Mouse (Mus musculus): Measurements from ENCODE around the gene Hoxc10.

The Hoxc10 gene

DNA sequence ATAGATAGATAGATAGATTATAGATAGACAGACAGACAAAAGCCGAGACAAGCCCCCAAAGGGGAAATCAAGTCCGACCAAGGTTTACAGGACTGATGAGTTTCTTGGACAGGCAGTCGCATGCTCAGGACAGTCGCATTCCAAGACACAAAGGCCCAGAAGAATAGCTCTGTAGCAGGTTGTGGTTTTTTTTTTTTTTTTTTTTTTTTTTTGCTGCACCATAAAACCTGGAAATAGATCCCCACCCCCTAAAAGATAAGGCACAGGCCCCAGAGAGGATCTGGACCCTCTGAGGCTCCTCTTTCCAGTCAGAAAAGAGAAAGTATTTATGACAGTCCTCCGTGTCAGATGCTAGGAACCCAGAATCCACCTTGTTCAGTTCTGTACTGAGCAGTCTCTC lies 21.5 kb downstream of the Hoxc10 start:
- DNase-seq (ENCODE audit: low read depth in 1 of 2, low spot score in 2 of 2) = no peak

DNA sequence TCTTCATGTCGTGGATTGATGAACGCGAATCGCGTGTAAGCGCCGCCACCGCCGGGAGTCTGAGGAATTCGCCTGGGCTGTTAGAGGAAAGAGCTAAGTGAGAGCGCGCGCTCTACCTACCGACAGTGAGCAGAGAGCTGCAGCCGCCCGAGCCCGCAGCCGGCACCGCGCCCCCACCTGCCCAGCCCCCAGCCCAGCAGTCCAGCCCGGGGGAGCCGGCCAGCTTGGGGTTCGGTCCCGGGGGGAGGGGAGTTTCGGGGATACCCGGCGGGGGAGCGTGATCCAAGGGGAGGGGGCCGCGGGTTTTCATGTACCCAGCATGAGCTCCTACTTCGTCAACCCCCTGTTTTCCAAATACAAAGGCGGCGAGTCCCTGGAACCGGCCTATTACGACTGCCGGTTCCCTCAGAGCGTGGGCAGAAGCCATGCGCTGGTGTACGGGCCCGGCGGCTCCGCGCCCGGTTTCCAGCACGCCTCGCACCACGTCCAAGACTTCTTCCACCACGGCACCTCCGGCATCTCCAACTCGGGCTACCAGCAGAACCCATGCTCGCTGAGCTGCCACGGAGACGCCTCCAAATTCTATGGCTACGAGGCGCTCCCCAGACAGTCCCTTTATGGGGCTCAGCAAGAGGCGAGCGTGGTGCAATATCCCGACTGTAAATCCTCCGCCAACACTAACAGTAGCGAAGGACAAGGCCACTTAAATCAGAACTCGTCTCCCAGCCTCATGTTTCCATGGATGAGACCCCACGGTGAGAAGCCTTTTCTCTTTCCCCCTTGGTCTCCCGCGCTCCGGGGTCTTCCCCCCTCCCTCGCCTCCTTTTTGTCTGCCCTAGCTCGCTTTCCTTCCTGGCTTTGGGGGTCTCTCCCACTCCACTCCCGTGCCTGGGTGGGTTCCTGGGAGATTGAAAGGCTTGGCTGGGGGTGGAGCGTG lies 24.1 kb downstream of the Hoxc10 start, which contains the start of gene Hoxc8:
Hoxc8 (plus strand) TSS at position 147 of the 937 bp plus-strand sequence.
- DNase-seq (ENCODE audit: low read depth in 1 of 2, low spot score in 2 of 2) = no peak

DNA sequence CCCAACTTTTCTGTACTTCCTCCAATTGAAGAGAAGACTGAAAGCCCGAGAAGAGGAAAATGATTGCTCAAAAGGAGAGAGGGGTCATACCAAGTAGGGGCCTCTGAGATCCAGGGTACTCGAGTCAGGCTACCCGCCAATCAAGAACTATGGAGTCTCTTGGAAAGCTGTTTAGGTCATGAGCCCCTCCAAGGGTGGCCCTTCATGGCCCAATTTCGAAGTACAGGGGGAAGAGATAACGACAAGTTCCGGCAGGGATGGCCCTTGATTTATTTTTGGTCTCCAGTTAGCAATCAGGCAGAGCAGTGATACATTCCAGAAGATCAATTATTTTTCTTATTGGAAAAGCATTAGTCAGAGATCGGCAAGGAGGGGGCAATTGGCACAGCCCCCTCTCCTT lies 25.2 kb downstream of the Hoxc10 start:
- DNase-seq (ENCODE audit: low read depth in 1 of 2, low spot score in 2 of 2) = no peak

DNA sequence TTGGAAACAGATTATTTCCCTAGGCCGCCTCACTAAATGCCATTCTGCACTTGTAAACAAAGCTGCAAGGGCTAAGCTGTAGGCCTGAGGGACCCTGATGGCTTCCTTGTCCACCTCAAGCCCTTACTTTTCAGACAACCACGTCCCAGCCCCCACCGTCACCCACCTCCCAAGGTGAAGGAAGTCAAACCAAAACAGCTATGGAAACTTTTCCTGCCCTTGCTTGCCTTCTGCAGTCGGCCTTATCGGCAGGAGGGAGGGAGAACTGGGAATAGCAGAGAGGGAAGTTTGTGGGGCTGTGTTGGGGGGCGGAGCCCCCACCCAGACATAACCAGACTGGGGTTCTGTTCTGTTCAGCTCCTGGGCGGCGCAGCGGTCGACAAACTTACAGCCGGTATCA lies 25.6 kb downstream of the Hoxc10 start:
- no peak for DNase-seq (ENCODE audit: low read depth in 1 of 2, low spot score in 2 of 2)

- no peak for DNase-seq (ENCODE audit: low read depth in 1 of 2, low spot score in 2 of 2)
Measured at GRCm38 (mm10) chr15:102992863-102993262, 26.3 kb downstream of the Hoxc10 start.

DNA sequence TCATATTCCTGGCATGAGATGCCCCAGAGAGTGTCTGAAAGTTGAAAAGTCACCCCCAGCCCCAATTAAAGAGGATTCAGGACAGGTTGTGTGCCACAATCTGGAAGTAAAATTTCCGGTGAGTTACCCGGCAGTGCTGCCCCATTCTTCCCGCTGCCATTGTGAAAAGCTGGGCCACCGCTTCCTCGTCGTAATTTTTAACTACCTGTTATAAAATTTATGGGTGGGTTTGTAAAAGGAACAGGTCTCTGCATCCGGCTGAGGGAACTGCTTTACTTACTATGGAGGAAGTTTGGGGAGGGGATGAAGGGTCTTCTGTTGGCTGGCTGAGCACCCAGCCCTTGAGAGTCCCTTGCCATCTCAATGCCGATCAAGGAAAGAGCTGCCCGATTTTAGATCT lies 30.0 kb downstream of the Hoxc10 start:
- DNase-seq (ENCODE audit: low read depth in 1 of 2, low spot score in 2 of 2) = no peak

DNA sequence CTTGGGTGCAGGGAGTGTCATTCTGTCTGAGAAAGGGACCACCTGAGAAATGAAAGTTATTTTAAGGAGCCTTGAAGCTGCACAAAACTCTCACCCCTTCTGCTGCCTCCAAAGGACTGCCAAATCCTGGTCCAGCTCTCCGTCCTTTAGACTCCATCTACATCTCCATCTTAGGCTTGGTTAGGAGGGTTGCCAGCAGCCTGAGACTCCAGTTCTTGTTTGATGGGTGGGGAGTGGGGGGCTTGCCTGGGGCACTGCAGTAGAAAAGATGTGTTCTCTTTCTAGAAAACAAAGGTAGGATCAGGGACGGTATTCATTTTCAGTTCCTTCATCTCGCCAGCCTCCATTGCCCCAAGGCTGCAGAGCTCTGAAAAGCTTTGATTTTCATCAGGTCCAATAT lies 30.8 kb downstream of the Hoxc10 start:
- DNase-seq (ENCODE audit: low read depth in 1 of 2, low spot score in 2 of 2) = no peak

GRCm38 (mm10) chr15:102997939-102998355 lies 31.4 kb downstream of the Hoxc10 start, which contains the start of gene Hoxc6:
Hoxc6 (plus strand) TSS chr15:102998257.
- no peak for DNase-seq (ENCODE audit: low read depth in 1 of 2, low spot score in 2 of 2)

- DNase-seq (ENCODE audit: low read depth in 1 of 2, low spot score in 2 of 2) = no peak
Measured at GRCm38 (mm10) chr15:102998608-102999182, 32.1 kb downstream of the Hoxc10 start.

- no peak for DNase-seq (ENCODE audit: low read depth in 1 of 2, low spot score in 2 of 2)
Measured at GRCm38 (mm10) chr15:102999183-102999831, 32.7 kb downstream of the Hoxc10 start.

DNA sequence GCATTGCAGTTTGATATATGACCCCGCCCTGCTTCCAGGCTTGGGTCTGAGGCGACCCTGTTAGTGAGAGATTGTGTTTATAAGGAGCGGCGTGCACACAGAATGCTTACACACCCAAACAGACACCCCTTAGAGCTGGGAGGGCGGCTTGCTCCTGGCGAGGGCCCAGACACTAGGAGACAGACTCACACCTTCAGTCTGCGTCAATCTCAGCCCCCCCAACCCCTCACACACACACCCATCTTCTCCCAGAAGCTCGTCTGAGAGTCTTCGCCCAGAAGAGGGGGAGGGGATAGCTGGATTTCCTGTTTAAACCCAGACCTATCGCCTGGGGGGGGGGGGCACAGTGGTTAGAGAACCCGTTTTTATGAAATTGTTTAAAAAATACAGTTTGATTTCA lies 33.4 kb downstream of the Hoxc10 start:
- no peak for DNase-seq (ENCODE audit: low read depth in 1 of 2, low spot score in 2 of 2)

DNA sequence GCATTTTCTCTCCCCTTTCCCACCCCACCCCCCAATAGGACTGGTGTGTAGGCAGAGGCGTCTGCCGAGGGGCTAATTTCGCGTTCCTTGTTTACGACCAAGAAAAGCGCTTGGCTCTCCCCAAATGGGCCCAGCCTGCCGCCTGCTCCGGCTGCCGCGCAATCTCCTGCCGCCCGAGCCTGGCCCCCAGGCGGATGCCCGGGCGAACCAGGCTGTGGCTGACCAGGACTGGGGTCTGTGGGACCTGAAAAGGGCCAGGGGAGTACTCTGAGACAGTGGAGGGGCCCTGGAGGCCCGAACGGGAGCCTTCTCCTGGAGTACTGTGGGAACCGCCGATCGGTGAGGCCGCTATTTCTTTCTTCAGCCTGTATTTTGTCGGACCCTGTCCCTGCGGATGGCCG lies 33.9 kb downstream of the Hoxc10 start:
- no peak for DNase-seq (ENCODE audit: low read depth in 1 of 2, low spot score in 2 of 2)

- DNase-seq (ENCODE audit: low read depth in 1 of 2, low spot score in 2 of 2) = no peak
Measured at GRCm38 (mm10) chr15:103001370-103001769, 34.8 kb downstream of the Hoxc10 start.

- DNase-seq (ENCODE audit: low read depth in 1 of 2, low spot score in 2 of 2) = no peak
Measured at GRCm38 (mm10) chr15:103002156-103002555, 35.6 kb downstream of the Hoxc10 start.

- no peak for DNase-seq (ENCODE audit: low read depth in 1 of 2, low spot score in 2 of 2)
Measured at GRCm38 (mm10) chr15:103002821-103003448, 36.3 kb downstream of the Hoxc10 start.

- no peak for DNase-seq (ENCODE audit: low read depth in 1 of 2, low spot score in 2 of 2)
Measured at GRCm38 (mm10) chr15:103005308-103005707, 38.7 kb downstream of the Hoxc10 start.

DNA sequence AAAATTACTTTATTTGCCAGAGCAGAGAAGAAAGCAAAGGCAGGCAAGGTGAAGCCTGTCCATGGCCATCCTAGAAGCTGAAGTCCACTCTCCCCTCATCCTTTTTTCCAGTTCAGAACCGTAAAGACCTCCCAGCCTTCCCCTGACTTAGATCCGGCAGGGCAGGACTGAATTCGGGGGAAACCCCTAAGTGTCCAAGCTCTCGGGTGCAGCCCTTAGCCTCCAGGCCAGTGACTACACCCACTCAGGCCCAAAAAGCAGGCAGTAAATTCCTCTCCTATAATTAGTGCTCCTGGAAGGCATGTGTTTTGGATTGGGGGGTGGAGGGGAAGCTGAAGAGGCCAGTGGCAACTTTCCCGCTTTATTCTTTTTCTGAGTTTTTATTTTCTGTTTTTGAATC lies 39.2 kb downstream of the Hoxc10 start:
- no peak for DNase-seq (ENCODE audit: low read depth in 1 of 2, low spot score in 2 of 2)

- DNase-seq (ENCODE audit: low read depth in 1 of 2, low spot score in 2 of 2) = no peak
Measured at GRCm38 (mm10) chr15:103006326-103006725, 39.7 kb downstream of the Hoxc10 start.

DNA sequence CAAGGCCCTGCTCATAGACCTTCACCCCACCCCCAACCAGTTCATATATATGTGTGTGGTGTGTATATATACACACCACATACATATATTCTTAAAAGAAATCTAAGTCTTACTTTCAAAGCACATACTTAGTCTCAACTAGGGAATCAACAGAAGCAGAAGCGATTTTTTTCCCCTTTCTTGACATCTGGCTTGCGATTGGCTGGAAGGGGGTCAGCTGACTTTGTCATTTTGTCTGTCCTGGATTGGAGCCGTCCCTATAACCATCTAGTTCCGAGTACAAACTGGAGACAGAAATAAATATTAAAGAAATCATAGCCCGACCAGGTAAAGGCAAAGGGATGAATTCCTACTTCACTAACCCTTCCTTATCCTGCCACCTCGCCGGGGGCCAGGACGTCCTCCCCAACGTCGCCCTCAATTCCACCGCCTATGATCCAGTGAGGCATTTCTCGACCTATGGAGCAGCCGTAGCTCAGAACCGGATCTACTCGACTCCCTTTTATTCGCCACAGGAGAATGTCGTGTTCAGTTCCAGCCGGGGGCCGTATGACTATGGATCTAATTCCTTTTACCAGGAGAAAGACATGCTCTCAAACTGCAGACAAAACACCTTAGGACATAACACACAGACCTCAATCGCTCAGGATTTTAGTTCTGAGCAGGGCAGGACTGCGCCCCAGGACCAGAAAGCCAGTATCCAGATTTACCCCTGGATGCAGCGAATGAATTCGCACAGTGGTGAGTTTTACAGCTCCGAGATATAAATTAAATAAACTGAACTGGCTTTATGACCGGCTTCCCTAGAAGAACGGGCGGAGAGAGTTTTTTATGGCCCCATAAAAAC lies 42.9 kb downstream of the Hoxc10 start:
- DNase-seq (ENCODE audit: low read depth in 1 of 2, low spot score in 2 of 2) = no peak

DNA sequence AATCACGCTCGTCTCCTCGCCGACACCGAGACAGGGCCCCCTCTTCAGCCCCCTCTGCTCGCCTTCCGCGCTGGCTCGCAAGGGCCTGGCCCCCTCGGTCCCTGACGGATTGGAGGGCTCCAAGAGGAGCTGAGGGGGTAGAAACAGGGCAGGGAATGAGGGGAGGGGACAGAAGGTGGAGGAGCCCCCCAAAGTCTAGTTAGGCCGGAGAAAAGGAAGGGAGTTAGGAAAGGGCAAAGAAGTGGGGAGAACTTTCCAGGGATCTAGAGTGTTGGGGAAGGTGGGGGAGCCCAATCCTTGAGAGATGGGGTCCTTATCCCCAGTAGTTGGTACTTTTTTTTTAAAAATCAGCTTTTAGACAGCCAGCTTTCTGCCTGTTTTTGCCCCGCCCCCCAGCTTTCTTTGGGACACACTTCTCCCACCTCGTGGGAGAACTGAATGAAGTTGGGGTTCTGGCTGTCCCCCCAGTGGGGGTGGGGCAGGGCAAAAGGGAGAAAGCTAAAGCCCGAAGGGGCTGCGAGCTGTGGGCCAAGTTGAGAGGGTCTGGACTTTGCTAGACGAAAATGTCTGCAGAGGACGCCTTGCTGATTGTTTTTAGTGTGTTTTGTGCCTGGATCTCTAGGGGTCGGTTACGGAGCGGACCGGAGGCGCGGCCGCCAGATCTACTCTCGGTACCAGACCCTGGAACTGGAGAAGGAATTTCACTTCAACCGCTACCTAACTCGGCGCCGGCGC lies 43.7 kb downstream of the Hoxc10 start:
- no peak for DNase-seq (ENCODE audit: low read depth in 1 of 2, low spot score in 2 of 2)

All from monocyte, adult 2 months (primary cell).